Comparison of ENCODE assay signal across 11 mouse cellular contexts in the genomic region with DNA sequence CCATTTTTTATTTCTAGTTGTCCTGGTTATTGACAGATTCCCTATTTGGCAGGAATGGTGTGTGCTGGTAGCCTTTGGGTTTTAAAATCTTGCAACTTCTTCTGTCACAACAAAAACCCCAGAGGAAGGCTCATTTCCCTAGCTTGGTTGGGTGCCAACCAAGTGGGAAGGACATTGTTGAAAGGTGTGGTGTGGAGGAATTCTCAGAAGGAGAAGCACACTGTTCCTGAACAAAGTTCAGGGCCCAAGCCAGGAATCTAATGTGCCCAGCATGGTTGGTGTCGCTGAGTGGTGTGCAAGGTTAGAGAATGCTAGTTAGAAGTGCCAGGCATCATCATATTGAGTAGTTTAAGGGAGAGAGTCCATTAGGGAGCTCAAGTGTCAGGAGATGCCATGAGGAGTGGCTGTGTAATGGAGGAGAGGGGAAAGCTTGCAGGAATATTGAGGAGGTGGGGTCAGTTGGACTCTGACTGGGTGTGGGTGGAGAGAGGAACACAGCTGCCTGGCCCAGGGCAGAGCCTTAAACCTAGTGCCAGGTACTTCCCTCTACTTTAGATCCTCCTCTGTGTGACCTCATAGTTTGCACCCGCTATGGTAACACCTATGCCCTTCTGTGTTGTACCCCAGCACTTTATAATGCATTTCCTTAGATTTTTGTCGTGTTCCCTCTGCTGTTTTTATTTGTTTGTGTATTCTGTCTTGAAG. TPM values are rescaled to one million over a fixed set of nuclear protein-coding genes. Genes with fewer than 3 reads are reported as not detected.
DNase-seq lines count a peak whose midpoint lies in the region; ATAC-seq lines count a peak whose summit lies in the region.
"Had no signal": no experiment of that assay in that cellular context is flagged by ENCODE, and none has a peak within 500 bp of the region (broad histone marks: within the 10 kb centered on the region; RNA-seq: fewer than 3 reads in every experiment).

No protein-coding gene starts in this region.

- H3K4me3 ChIP-seq in heart, embryonic 13.5 days, result no peak overlapping the region
- H3K4me3 ChIP-seq in kidney, embryonic 16.5 days (ENCODE audit: low read length), result no peak overlapping the region
- H3K4me3 ChIP-seq in forebrain, embryonic 10.5 days, result no peak overlapping the region
- H3K4me3 ChIP-seq in hindbrain, embryonic 13.5 days, result no peak overlapping the region
- H3K4me3 ChIP-seq: hindbrain, embryonic 10.5 days had no signal

- H3K27ac ChIP-seq in heart, embryonic 13.5 days (replicated peaks), result no peak overlapping the region
- H3K27ac ChIP-seq in kidney, embryonic 16.5 days (ENCODE audit: low read length), result no peak overlapping the region
- no peak overlapping the region for H3K27ac ChIP-seq in forebrain, embryonic 10.5 days
- no peak overlapping the region for H3K27ac ChIP-seq in hindbrain, embryonic 13.5 days
- H3K27ac ChIP-seq: hindbrain, embryonic 10.5 days had no signal

- H3K9me3 ChIP-seq in heart, embryonic 13.5 days, result no peaks in the 10 kb centered on the region
- H3K9me3 ChIP-seq in kidney, embryonic 16.5 days (ENCODE audit: low read length), result no peaks in the 10 kb centered on the region
- no peaks in the 10 kb centered on the region for H3K9me3 ChIP-seq in forebrain, embryonic 10.5 days
- H3K9me3 ChIP-seq in hindbrain, embryonic 13.5 days, result no peaks in the 10 kb centered on the region
- H3K9me3 ChIP-seq: hindbrain, embryonic 10.5 days had no signal

- no peak overlapping the region for H3K4me2 ChIP-seq in heart, embryonic 13.5 days
- H3K4me2 ChIP-seq in kidney, embryonic 16.5 days (replicated peaks; ENCODE audit: low read depth, low read length), result 0 out of 2 replicates have a peak overlapping the region, but pooled peaks have one; percentile 15
- no peak overlapping the region for H3K4me2 ChIP-seq in hindbrain, embryonic 13.5 days

- WGBS in heart, embryonic 13.5 days, result 78% methylated on average over 3 of the region's 3 CpGs
- 74% methylated on average over 3 of the region's 3 CpGs for WGBS in kidney, embryonic 16.5 days
- WGBS in forebrain, embryonic 10.5 days, result 89% methylated on average over 3 of the region's 3 CpGs
- WGBS in hindbrain, embryonic 13.5 days, result 90% methylated on average over 3 of the region's 3 CpGs

- DNase-seq in heart, adult 9 months (ENCODE audit: low spot score in 2 of 2), result no peak
- peak; percentile 52 for DNase-seq in skeletal muscle tissue, adult 2 months (ENCODE audit: low read depth, low spot score)
- no peak for DNase-seq in forebrain, embryonic 10.5 days (ENCODE audit: extremely low spot score, low spot score)
- DNase-seq in cerebellum, adult 11-12 months, result no peak
- DNase-seq: right cerebral cortex, postnatal 4 days had no signal

- H3K4me1 ChIP-seq in heart, embryonic 13.5 days, result peaks cover 43% of the 10 kb centered on the region
- peaks cover 27% of the 10 kb centered on the region for H3K4me1 ChIP-seq in kidney, embryonic 16.5 days (ENCODE audit: insufficient read depth, low read length)
- H3K4me1 ChIP-seq in forebrain, embryonic 10.5 days, result peaks cover 22% of the 10 kb centered on the region
- H3K4me1 ChIP-seq in hindbrain, embryonic 13.5 days (replicated peaks), result peaks cover 12% of the 10 kb centered on the region

- ATAC-seq in heart, embryonic 13.5 days (ENCODE audit: extremely low read depth, insufficient number of reproducible peaks, low FRiP score, low TSS enrichment), result no peak
- ATAC-seq in activated CD4-positive, CD25-positive, alpha-beta regulatory T cell, adult 4 months, result peak; percentile 10
- ATAC-seq in kidney, embryonic 16.5 days (ENCODE audit: low FRiP score, low TSS enrichment), result no peak
- no peak for ATAC-seq in hindbrain, embryonic 13.5 days (ENCODE audit: low FRiP score)

- 0 out of 2 replicates have a peak overlapping the region, but pooled peaks have one; percentile 8 for H3K9ac ChIP-seq in heart, embryonic 13.5 days
- no peak overlapping the region for H3K9ac ChIP-seq in kidney, embryonic 16.5 days (replicated peaks; ENCODE audit: low read length)
- no peak overlapping the region; the same call in 1 of the 2 replicates for H3K9ac ChIP-seq in hindbrain, embryonic 13.5 days

- no peaks in the 10 kb centered on the region for H3K27me3 ChIP-seq in heart, embryonic 13.5 days (replicated peaks)
- no peaks in the 10 kb centered on the region for H3K27me3 ChIP-seq in kidney, embryonic 16.5 days (ENCODE audit: insufficient read depth, low read length)
- peaks cover 14% of the 10 kb centered on the region; the same call in 1 of the 2 replicates for H3K27me3 ChIP-seq in forebrain, embryonic 10.5 days (ENCODE audit: poor library complexity, severe bottlenecking)
- peaks cover 3% of the 10 kb centered on the region; the same call in 1 of the 2 replicates for H3K27me3 ChIP-seq in hindbrain, embryonic 13.5 days

- peaks cover 23% of the 10 kb centered on the region for H3K36me3 ChIP-seq in heart, embryonic 13.5 days
- peaks cover 13% of the 10 kb centered on the region for H3K36me3 ChIP-seq in kidney, embryonic 16.5 days (ENCODE audit: insufficient read depth, low read length)
- H3K36me3 ChIP-seq in forebrain, embryonic 10.5 days (replicated peaks), result peaks cover 9% of the 10 kb centered on the region
- no peaks in the 10 kb centered on the region for H3K36me3 ChIP-seq in hindbrain, embryonic 13.5 days

RNA-seq across cellular contexts. Expression of a gene that starts 2.6 kb away (rescaled TPM):
- polyA plus RNA-seq in heart, embryonic 13.5 days (2015; fragmentation: Nextera tagmentation; extraction: Ambion mirVana), result 32.8 and 33.3 TPM in 2 replicates
- polyA plus RNA-seq in activated CD4-positive, CD25-positive, alpha-beta regulatory T cell, adult 4 months (2017; shearing (Covaris generic)), result 100 to 1,000 TPM; 280 to 446 TPM
- polyA plus RNA-seq in kidney, embryonic 16.5 days (2015; fragmentation: Nextera tagmentation; extraction: Ambion mirVana), result 59.8 and 67.1 TPM in 2 replicates
- 27.7 and 30.0 TPM in 2 replicates for polyA plus RNA-seq in forebrain, embryonic 10.5 days (2016; fragmentation: Nextera tagmentation; extraction: Ambion mirVana)
- 21.6 and 23.1 TPM in 2 replicates for polyA plus RNA-seq in hindbrain, embryonic 13.5 days (2015; fragmentation: Nextera tagmentation; extraction: Ambion mirVana)

RNA-seq across cellular contexts. Expression of a gene that starts 27.4 kb away (rescaled TPM):
- not detected in 2 replicates for polyA plus RNA-seq in heart, embryonic 13.5 days (2015; fragmentation: Nextera tagmentation; extraction: Ambion mirVana)
- polyA plus RNA-seq in activated CD4-positive, CD25-positive, alpha-beta regulatory T cell, adult 4 months (2017; shearing (Covaris generic)), result not detected
- not detected in 2 replicates for polyA plus RNA-seq in kidney, embryonic 16.5 days (2015; fragmentation: Nextera tagmentation; extraction: Ambion mirVana)
- not detected in 2 replicates for polyA plus RNA-seq in forebrain, embryonic 10.5 days (2016; fragmentation: Nextera tagmentation; extraction: Ambion mirVana)
- polyA plus RNA-seq in hindbrain, embryonic 13.5 days (2015; fragmentation: Nextera tagmentation; extraction: Ambion mirVana), result not detected in 2 replicates
- polyA plus RNA-seq: embryonic facial prominence, embryonic 11.5 days; hindbrain, embryonic 10.5 days had no signal
